Mouse (Mus musculus) kidney, embryonic 16.5 days (tissue): Measurements from ENCODE around the gene Prpsap2. TPM values are rescaled to one million over a fixed set of nuclear protein-coding genes. Genes with fewer than 3 reads are reported as not detected.
A peak's percentile ranks its signal among the peaks of the same experiment; 100 is the strongest.
"Not testable (repeated sequence)": the region's sequence is repeated elsewhere in the genome, so short reads cannot be mapped to it uniquely, and the experiment has no call there.

ENCODE experiments used
- ATAC-seq: fragments of 200-750 bp; cut with Nextera tagmentation; 2 replicates; pipeline ENCODE4 v1.8.0; 2017; ENCODE audit warnings: moderate TSS enrichment; ENCODE audit not compliant: low FRiP score, low TSS enrichment
- H3K27ac ChIP-seq: fragments of 300-500 bp; sonication (generic); 2 replicates; pipeline ENCODE4 v1.5.1; 2014; ENCODE audit warnings: low read length
- H3K27me3 ChIP-seq: fragments of 300-500 bp; sonication (generic); 2 replicates; pipeline ENCODE4 v1.6.1; 2014; ENCODE audit warnings: low read length, control low read depth, mixed read lengths; ENCODE audit not compliant: insufficient read depth
- H3K36me3 ChIP-seq: fragments of 300-500 bp; sonication (generic); 2 replicates; pipeline ENCODE4 v1.6.1; 2014; ENCODE audit warnings: low read length, control low read depth, mixed read lengths; ENCODE audit not compliant: insufficient read depth
- H3K4me1 ChIP-seq: fragments of 300-500 bp; sonication (generic); 2 replicates; pipeline ENCODE4 v1.6.1; 2014; ENCODE audit warnings: low read length, control low read depth, mixed read lengths; ENCODE audit not compliant: insufficient read depth
- H3K4me2 ChIP-seq: fragments of 300-500 bp; sonication (generic); replicated peaks from 2 replicates; pipeline ENCODE4 v1.6.1; 2014; ENCODE audit warnings: low read depth, low read length
- H3K4me3 ChIP-seq: fragments of 300-500 bp; sonication (generic); 2 replicates; pipeline ENCODE4 v1.5.1; 2014; ENCODE audit warnings: mild to moderate bottlenecking, low read length
- H3K9ac ChIP-seq: fragments of 300-500 bp; sonication (generic); replicated peaks from 2 replicates; pipeline ENCODE4 v1.6.1; 2014; ENCODE audit warnings: low read length
- H3K9me3 ChIP-seq: fragments of 300-500 bp; sonication (generic); 2 replicates; pipeline ENCODE4 v1.6.1; 2016; ENCODE audit warnings: low read length, control low read depth
- WGBS: fragments of 180-500 bp; shearing (Covaris S2); extraction: QIAGEN DNeasy Blood & Tissue Kit; methylation state at CpG from one replicate; pipeline ENCODE4 v1.1.7; 2014; 5-methylcytosine and 5-hydroxymethylcytosine counted together
- polyA plus RNA-seq: library from polyadenylated mRNA; unstranded; fragments of >200 nt; fragmentation: Nextera tagmentation; extraction: Ambion mirVana; gene quantifications from 2 replicates; pipeline ENCODE4 v1.2.1, GENCODE M21; 2015

Gene Prpsap2
- polyA plus RNA-seq, result 31.7 and 33.3 TPM in 2 replicates

- Histone ChIP-seq H3K9me3 (no peaks in the 10 kb centered on the region), H3K4me2 (peak within 1 kb of the TSS; percentile 66), H3K27ac (peak within 1 kb of the TSS; percentile 92), H3K4me1 (peaks cover 9% of the 10 kb centered on the region), H3K9ac (peak within 1 kb of the TSS; percentile 84), H3K36me3 (peaks cover 6% of the 10 kb centered on the region; the same call in 1 of the 2 replicates), H3K4me3 (peak within 1 kb of the TSS; percentile 67), H3K27me3 (no peaks in the 10 kb centered on the region)
- ATAC-seq, result peak; percentile 95
- WGBS, result under 1% methylated on average over 51 of the region's 51 CpGs
Observed at GRCm38 (mm10) chr11:61761584-61762407, at the start of gene Prpsap2. Gene Prpsap2, minus strand, starts transcription at chr11:61762088.

GRCm38 (mm10) chr11:61809793-61810192 lies 47.9 kb upstream of the Prpsap2 start:
- no peaks in the 10 kb centered on the region for H3K4me1 ChIP-seq
- no peaks in the 10 kb centered on the region for H3K27me3 ChIP-seq
- H3K27ac ChIP-seq, result no peak overlapping the region
- H3K4me3 ChIP-seq, result no peak overlapping the region
- no peak overlapping the region for H3K4me2 ChIP-seq
- 62% methylated on average over 4 of the region's 4 CpGs for WGBS
- peaks cover 26% of the 10 kb centered on the region for H3K36me3 ChIP-seq
- no peak for ATAC-seq
- no peaks in the 10 kb centered on the region for H3K9me3 ChIP-seq
- H3K9ac ChIP-seq, result no peak overlapping the region

DNA sequence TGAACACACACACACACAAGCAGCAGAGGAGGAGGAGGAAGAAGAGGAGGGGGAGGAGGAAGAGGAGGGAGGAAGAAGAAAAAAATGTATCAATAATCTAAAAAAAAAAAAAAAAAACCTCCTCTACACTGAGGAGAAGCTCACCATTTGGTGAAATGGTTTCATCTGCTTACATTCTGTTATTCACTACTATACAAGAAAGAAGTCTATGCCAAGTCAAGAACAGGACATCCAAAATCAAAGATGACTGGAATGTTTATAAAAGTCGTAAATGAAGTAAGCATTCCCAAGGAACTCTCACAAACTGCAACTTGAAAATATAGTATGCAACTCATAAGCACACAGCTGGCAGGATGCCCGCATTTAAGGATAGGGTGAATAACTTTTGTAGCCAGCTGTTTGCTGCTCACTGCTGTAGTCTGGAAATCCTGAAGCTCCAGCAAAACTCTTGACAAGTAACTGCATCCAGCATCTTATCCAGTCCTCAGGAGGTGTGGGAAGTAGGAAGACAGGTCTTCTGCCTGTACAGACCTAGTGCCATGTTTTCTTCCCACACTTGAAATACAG lies 46.7 kb upstream of the Prpsap2 start:
- no peak overlapping the region for H3K27ac ChIP-seq
- no peak overlapping the region for H3K4me2 ChIP-seq
- peaks cover 26% of the 10 kb centered on the region for H3K36me3 ChIP-seq
- no peak overlapping the region for H3K9ac ChIP-seq
- H3K4me1 ChIP-seq, result no peaks in the 10 kb centered on the region
- H3K4me3 ChIP-seq, result no peak overlapping the region
- ATAC-seq, result no peak
- H3K9me3 ChIP-seq, result no peaks in the 10 kb centered on the region
- WGBS, result 94% methylated on average over 2 of the region's 2 CpGs
- H3K27me3 ChIP-seq, result no peaks in the 10 kb centered on the region

GRCm38 (mm10) chr11:61793441-61793840 lies 31.6 kb upstream of the Prpsap2 start:
- Histone ChIP-seq H3K4me3 (no peak overlapping the region), H3K9me3 (no peaks in the 10 kb centered on the region), H3K9ac (no peak overlapping the region), H3K4me2 (no peak overlapping the region), H3K27ac (no peak overlapping the region), H3K36me3 (peaks cover 24% of the 10 kb centered on the region), H3K4me1 (no peaks in the 10 kb centered on the region), H3K27me3 (no peaks in the 10 kb centered on the region)
- WGBS, result 91% methylated on average over 1 of the region's 1 CpGs
- ATAC-seq, result no peak

DNA sequence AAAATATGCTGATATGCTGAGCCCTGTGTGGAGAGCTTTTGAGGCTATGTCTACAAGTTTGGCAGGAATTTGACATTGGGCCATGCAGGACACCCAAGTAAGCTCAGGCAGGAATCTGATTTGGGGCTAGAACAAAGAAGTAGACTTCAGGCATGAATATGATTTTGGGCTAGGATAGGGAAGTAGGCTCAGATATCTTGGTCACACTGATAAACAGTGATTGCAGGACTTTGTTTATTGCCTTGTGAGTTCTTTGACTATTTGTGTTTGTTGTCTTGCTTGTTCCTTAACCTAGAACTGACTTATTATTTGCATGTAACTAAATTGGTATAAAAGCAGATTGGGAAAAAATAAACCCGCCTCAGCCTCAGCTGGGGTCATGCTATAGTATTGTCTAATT lies 26.7 kb upstream of the Prpsap2 start:
- no peak overlapping the region for H3K9ac ChIP-seq
- no peaks in the 10 kb centered on the region for H3K9me3 ChIP-seq
- 94% methylated on average over 1 of the region's 1 CpGs for WGBS
- H3K27ac ChIP-seq, result no peak overlapping the region
- no peak for ATAC-seq
- no peak overlapping the region for H3K4me3 ChIP-seq
- peaks cover 33% of the 10 kb centered on the region for H3K36me3 ChIP-seq
- no peak overlapping the region for H3K4me2 ChIP-seq
- H3K27me3 ChIP-seq, result no peaks in the 10 kb centered on the region
- no peaks in the 10 kb centered on the region for H3K4me1 ChIP-seq

DNA sequence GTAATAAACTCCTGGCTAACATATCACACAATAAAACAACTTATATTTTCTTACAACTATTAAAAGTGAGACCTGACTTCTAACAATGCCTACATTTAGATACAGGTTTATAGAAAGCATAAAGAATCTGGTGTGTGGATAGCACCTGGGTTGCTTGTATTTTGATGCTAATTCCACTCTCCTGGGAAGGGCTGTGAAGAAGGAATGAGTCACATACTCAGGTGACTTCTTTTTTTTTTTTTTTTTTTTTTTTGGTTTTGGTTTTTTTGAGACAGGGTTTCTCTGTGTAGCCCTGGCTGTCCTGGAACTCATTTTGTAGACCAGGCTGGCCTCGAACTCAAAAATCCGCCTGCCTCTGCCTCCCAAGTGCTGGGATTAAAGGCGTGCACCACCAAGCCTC lies 20.6 kb upstream of the Prpsap2 start:
- H3K36me3 ChIP-seq, result peaks cover 19% of the 10 kb centered on the region
- ATAC-seq, H3K9me3 ChIP-seq, H3K27ac ChIP-seq, H3K4me1 ChIP-seq, H3K4me3 ChIP-seq, H3K4me2 ChIP-seq, H3K9ac ChIP-seq, H3K27me3 ChIP-seq: not testable (repeated sequence)
- WGBS, result 94% methylated on average over 3 of the region's 3 CpGs

DNA sequence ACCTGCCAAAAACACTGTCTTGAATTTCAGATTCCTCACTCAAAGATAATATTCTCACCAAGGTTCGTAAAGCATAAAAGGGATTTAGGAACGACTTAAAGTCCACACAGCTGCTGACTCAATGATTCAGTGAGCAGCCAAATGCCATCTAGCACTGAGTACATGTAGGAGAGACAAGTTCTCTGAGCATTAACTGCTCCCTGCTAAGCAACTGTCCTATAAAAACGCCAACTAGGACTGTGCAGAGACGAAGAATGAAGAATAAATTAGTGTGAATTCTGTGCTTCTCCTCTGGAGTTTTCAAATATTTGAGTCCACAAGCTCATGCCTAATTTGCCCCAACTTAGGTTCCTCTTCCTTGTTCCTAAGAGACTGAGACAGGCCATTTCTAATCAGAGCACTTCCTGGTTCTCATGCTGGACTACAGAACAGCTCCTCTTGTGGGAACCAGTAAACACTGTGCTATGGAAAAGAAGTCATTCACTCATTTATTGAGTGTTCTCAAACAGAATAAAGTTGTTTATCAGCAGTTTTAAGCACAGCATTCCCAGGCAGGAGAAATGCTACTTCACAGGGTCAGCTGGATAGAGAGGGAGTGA lies 12.8 kb upstream of the Prpsap2 start:
- no peak overlapping the region for H3K4me3 ChIP-seq
- 80% methylated on average over 4 of the region's 4 CpGs for WGBS
- H3K27me3 ChIP-seq, result no peaks in the 10 kb centered on the region
- H3K9me3 ChIP-seq, result no peaks in the 10 kb centered on the region
- no peaks in the 10 kb centered on the region for H3K4me1 ChIP-seq
- no peak for ATAC-seq
- H3K27ac ChIP-seq, result no peak overlapping the region
- H3K9ac ChIP-seq, result no peak overlapping the region
- H3K36me3 ChIP-seq, result peaks cover 12% of the 10 kb centered on the region
- H3K4me2 ChIP-seq, result no peak overlapping the region

- Histone ChIP-seq H3K4me1 (peaks cover 9% of the 10 kb centered on the region), H3K27ac (no peak overlapping the region), H3K27me3 (no peaks in the 10 kb centered on the region), H3K36me3 (peaks cover 8% of the 10 kb centered on the region; the same call in 1 of the 2 replicates), H3K4me2 (peak overlapping the region; percentile 66), H3K4me3 (peak overlapping the region; percentile 67), H3K9ac (no peak overlapping the region), H3K9me3 (no peaks in the 10 kb centered on the region)
- ATAC-seq, result no peak
- 75% methylated on average over 5 of the region's 5 CpGs for WGBS
Observed at GRCm38 (mm10) chr11:61760518-61760917, 1.4 kb downstream of the Prpsap2 start.

- ATAC-seq, result no peak
- Histone ChIP-seq H3K9me3 (no peaks in the 10 kb centered on the region), H3K9ac (no peak overlapping the region), H3K4me1 (peaks cover 9% of the 10 kb centered on the region), H3K4me3 (no peak overlapping the region), H3K27ac (no peak overlapping the region), H3K4me2 (no peak overlapping the region), H3K27me3 (no peaks in the 10 kb centered on the region), H3K36me3 (peaks cover 30% of the 10 kb centered on the region)
- 85% methylated on average over 2 of the region's 2 CpGs for WGBS
Observed at GRCm38 (mm10) chr11:61757151-61757550, 4.7 kb downstream of the Prpsap2 start.

DNA sequence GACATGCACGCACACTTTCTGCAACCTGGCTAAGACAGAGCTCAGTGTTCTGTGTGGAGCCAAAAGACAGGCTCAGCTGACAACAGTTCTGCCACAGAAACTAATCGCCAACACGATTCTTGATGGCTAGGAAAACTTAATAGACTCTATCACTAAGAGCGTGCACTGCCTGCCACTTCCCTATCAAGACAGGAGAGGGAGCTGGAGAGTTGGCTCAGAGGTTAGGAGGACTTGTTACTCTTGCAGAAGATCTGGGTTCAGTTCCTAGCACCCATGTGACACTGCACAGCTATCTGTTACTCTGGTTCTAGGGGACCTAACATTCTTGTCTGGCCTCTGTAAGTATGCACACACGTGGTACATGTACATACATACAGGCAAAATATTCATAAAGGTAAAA lies 10.3 kb downstream of the Prpsap2 start:
- Histone ChIP-seq H3K36me3 (peaks cover 48% of the 10 kb centered on the region), H3K27me3 (no peaks in the 10 kb centered on the region), H3K4me1 (no peaks in the 10 kb centered on the region), H3K9ac (no peak overlapping the region), H3K9me3 (no peaks in the 10 kb centered on the region), H3K4me2 (no peak overlapping the region), H3K27ac (no peak overlapping the region), H3K4me3 (no peak overlapping the region)
- WGBS, result 79% methylated on average over 5 of the region's 5 CpGs
- ATAC-seq, result no peak
